Mouse (Mus musculus) large intestine, adult 2 months (tissue): ENCODE measurements around the gene Aldh1b1. TPM values are rescaled to one million over a fixed set of nuclear protein-coding genes. Genes with fewer than 3 reads are reported as not detected.
A peak's percentile ranks its signal among the peaks of the same experiment; 100 is the strongest.

ENCODE experiments used
- DNase-seq: peaks from one replicate; pipeline ENCODE4 v3.0.0-alpha.2; 2012; ENCODE audit warnings: low read depth, low spot score
- WGBS: fragments of 180-500 bp; shearing (Covaris S2); methylation state at CpG from one replicate; pipeline ENCODE4 v1.1.7; 2018; 5-methylcytosine and 5-hydroxymethylcytosine counted together
- polyA plus RNA-seq: library from polyadenylated mRNA; depleted of rRNA; stranded (reverse); fragments of >200 nt; gene quantifications from 2 replicates; pipeline ENCODE4 v1.2.3, GENCODE M21; 2012

Gene Aldh1b1
- polyA plus RNA-seq, 1 experiment: 396 TPM

DNA sequence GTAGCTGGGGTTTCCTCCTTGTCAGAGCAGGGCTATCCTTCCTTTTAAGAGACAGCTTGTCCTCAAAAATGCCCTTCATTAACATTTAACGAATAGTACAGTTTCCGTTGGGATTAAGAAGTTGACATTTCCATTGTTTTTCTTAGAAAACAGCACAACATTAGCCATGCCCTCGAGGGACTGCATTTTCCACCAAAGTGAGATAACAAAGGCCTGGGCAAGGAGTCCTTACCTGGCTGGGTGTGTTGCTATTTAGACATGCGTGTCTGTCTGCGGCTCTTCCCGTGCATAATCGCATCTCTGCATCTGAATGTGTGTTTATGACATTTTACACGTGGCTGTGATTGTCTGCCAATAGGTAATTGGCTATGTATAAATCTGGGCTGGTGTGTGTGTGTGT lies 27.6 kb upstream of the Aldh1b1 start:
- 35% methylated on average over 8 of the region's 8 CpGs for WGBS
- no peak for DNase-seq

DNA sequence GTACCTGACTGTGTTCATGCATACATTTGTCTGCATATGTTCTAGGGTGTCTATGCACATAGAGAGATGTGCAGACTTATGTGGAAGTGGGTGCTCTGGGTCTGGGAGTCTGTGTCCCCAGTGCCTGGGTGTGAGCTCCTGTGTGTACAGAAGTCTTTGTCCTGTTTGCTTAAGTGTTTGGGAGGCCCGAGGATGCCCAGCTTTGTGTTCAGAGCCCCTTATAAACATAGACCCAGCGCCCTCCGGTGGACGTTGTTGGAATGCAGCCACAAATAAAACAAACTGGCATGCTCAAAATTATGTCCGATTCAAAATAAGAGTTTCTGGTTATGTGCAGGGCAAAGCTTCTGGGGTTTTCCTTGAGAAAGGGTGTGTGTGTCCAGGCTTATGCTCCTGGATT lies 27.2 kb upstream of the Aldh1b1 start:
- 2% methylated on average over 5 of the region's 5 CpGs for WGBS
- DNase-seq: no peak

DNA sequence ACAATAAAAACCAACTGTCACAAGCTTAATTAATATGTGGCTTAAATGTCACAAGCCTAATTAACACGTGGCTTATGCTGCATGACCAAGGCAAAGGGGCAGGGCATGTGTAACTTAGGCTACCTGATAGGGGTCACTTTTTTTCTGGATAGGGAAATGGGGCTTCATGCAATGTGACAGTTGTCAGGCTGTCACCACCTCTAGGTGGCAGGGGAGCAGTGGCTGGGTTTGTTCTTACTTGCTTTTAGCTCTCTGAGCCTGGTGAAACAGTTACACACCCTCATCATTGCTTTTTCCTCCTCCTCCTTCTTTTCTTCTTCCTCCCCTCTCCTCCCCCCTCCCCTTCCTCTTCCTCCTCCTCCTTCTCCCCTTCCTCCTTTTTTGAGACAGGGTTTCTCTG lies 15.2 kb upstream of the Aldh1b1 start:
- DNase-seq: no peak
- WGBS: 56% methylated on average over 1 of the region's 1 CpGs

DNA sequence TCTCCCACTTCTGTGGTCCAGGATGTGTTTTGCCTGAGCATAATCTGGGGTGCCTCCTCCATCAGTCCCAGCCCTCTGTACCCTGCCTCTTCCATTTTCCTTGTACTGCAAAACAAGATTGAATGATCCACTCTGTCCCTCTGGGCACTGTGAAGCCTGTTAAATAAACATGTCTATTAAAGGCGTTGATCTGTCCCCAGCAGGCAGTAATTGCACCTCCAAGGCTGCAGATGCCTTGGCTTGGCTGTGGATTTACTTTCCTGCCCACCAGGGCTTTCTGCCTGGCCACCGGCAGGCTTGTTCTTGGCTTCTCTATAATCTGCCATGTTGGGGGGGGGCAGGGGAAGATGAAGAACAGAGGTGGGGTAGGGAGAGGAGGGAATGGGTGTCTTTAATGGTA lies 12.9 kb upstream of the Aldh1b1 start:
- 14% methylated on average over 2 of the region's 2 CpGs for WGBS
- no peak for DNase-seq

DNA sequence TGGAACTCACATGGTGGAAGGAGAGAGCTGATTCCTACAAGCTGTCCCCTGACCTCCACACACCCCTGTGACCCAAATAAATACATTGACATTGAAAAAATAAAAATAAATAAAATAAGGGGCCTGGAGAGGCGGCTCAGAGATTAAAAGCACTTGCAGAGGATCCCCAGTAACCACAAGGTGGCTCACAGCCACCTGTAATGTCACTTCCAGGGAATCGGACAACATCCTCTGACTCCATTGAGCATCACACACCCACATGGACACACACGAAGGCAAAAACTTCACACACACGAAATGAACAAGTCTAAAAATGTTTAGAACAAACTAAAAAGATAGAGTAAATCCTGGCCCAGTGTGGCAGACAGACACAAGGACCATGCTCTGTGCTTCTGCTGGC lies 12.1 kb upstream of the Aldh1b1 start:
- DNase-seq: no peak
- WGBS: 18% methylated on average over 4 of the region's 4 CpGs

DNA sequence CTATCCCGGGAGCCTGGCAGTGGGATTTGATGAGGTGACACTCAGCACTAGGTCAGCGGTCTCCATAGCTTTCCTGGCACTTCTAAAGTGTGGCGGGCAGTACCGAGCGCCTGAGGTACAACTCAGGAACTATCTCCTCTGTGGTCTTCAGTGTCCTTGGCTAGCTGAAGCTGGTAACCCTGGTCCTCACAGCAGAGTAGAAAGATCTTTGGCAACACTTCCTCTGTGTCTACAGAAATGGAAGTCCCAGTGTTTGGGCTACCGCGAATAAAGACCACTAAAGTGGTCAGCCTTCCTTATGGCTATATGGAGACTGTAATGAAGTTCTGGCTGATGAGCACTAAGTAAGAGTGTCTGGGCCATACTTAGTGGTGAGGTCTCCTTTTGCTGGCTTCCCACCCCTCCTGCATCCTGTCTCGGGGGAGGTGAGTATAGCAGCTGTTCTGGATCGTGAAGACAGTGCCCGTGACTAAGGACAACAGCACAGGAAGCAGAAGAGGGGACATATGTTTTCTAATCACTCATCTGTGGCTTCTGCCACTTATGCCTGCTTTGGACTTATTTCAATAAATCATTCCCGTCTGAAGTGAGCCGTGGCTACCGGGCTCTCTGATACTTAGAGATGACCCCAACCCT lies 10.3 kb upstream of the Aldh1b1 start:
- no peak for DNase-seq
- WGBS: 52% methylated on average over 13 of the region's 13 CpGs

DNA sequence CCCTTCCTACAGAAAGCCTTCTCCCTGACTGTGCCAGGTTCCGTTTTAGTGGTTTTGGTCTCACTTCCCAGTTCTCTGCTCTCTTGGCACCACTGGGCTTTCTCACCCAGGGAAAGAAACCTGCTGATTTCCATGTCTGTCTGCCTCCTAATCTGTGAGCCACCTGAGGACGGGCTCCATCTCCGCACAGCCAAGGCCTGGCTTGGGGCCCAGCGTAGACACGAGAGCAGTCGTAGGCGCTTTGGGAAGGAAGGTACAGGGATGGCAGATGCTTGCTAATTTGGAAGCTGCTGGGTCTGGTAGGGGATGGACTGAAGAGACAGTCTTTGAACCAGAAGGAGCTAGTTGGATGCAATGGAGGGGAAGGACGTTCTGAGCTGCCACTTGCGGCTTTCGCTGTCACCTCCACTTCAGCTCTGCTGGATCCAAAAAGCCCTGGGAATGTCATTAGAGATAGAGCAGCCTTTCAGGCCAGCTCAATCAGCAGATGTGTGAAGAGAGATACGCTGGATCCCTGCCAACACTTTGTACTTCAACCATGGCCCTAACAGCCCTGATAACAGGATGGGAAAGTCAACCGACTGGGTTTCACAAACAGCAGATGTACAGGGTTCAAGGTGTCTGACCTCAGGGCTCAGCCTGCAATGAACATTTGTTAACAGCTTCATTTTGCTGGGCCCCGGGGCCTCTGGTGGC lies 9.4 kb upstream of the Aldh1b1 start:
- peak; percentile 64 for DNase-seq
- WGBS: 27% methylated on average over 13 of the region's 13 CpGs

DNA sequence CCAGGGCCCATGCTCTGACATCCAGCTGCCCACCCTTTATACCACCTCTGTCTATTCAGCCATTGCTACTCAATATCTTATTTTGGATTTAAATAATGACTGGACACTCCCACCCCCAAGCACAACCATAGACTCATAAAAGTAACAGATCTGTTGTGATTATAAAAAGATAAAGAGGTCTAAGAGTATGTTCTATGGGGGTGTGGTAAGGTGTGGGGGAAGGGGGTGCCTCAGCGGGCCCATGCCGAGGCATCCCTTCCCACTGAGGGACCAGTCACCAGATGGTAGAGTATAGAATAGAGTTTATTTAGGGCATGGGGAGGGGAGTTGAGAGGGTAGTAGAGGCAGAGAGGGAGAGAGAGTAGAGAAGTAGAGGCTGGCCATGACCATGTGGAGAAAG lies 8.8 kb upstream of the Aldh1b1 start:
- WGBS: 23% methylated on average over 2 of the region's 2 CpGs
- no peak for DNase-seq

DNA sequence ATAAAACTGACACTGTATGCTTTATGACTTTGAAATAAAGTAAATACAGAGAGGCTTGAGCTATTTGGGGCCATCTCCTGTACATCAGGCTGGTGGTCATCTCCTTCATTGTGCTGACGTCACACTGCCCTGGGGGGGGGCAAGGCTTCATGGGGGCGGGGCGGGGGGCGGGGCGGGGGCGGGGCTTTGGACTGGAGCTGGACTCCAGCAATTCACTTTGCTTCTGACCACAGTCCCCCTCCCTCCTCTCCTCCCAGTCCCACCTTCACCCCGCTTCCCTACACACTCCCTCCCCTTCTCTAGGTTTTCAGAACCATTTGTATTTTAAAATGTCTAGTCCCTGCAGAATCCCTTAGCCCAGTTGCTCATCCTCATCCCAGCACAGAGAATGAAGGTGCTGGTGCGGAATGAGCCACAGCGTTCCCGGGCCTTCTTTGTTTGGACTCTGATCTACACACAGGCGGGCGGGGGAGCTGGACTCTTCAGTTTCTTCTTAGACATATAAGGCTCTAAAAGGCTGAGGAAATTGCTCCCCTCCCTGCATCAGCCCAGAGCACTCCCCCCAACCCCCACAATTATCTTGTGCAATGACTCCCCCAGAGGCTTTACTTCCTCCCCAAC lies 3.5 kb upstream of the Aldh1b1 start:
- under 1% methylated on average over 12 of the region's 12 CpGs for WGBS
- DNase-seq: no peak

DNA sequence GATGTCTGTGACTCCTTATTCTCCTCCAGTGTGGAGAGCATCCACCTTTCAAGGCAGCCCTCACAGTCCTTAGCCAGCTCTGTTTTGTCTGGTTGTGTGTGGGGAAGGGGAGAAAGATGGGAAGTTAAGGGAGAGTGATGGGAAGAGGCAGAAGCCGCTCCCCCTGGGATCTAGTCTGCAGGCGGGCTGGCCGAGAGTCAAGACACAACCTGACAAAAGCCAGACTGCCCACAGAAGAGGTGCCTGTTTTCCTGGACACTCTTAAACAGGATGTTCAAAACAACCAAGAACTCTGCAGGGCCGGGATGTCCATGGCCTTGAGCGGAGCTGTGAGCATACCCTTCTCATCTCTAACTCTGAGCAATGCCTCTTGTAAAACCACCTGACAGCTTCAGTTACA lies 2.1 kb upstream of the Aldh1b1 start:
- WGBS: 70% methylated on average over 5 of the region's 5 CpGs
- DNase-seq: no peak

DNA sequence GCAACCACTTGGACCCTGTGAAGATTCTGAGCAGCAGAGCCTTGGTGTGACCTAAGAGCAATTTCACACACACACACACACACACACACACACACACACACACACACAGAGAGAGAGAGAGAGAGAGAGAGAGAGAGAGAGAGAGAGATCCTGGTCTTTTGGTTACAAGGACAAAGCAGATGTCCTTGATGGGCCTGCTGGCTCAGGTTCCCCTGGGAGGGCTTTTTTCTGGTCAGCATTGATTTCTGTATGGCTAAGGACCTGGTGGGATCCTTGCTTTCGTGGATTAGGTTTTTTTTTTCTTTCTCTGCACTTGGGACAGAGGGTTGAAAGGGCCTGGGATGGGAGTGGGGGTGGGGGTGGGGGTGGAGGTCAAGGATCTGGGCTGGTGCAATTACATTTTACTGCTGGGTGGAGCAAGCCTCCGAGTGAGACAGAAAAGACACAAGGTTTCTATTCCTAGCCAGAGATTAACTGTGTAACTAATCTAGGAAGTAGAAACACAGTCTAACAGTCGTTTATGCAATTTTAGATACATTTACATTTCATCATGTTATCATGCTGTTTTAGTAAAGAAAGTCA lies 1.2 kb downstream of the Aldh1b1 start:
- DNase-seq: peak; percentile 67
- 12% methylated on average over 3 of the region's 3 CpGs for WGBS

DNA sequence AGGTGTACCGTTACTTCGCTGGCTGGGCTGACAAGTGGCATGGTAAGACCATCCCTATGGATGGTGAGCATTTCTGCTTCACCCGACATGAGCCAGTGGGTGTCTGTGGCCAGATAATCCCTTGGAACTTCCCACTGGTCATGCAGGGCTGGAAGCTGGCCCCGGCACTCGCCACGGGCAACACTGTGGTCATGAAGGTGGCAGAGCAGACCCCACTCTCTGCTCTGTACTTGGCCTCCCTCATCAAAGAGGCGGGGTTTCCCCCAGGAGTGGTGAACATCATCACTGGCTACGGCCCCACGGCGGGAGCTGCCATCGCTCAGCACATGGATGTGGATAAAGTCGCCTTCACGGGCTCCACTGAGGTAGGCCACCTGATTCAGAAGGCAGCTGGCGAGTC lies 4.1 kb downstream of the Aldh1b1 start:
- no peak for DNase-seq
- 51% methylated on average over 14 of the region's 14 CpGs for WGBS

DNA sequence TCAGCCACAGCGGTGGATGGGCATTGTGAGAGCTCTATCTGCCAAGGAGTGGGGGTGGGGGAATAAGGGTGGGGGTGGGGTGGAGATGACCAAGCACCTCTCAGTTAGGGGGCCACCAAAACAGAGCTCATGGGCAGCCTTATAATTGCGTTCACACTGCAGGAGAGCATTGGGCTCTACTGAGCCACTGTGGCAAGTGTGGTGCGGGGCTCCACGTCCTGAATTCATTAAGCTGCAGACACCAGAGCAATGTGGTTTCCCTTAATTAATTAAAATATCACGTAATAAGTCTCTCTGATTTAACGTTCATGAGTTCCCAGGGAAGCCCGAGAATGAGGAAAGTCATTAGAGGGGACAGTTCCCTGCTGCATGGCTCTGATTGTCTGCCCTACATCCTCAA lies 9.2 kb downstream of the Aldh1b1 start:
- 57% methylated on average over 7 of the region's 7 CpGs for WGBS
- no peak for DNase-seq

DNA sequence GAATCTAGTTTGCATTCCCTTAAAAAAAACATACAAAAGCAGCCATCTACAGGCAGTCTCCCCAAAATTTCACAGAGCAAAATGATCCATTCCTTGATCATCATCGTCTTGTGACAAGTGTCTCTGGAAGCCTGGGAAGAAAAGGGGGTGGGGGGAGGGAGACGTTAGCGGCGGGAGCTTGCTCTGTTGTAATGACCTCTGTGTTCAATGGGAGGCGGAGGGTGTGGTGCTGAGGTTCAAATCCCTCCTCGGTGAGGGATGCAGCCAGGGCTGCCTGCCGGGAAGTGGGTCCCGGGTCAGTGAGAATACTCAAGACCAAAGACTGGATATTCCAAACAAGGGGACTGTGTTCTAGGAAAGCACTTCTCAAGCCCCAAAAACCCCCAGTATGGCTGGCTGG lies 12.4 kb downstream of the Aldh1b1 start:
- no peak for DNase-seq
- 39% methylated on average over 8 of the region's 8 CpGs for WGBS

DNA sequence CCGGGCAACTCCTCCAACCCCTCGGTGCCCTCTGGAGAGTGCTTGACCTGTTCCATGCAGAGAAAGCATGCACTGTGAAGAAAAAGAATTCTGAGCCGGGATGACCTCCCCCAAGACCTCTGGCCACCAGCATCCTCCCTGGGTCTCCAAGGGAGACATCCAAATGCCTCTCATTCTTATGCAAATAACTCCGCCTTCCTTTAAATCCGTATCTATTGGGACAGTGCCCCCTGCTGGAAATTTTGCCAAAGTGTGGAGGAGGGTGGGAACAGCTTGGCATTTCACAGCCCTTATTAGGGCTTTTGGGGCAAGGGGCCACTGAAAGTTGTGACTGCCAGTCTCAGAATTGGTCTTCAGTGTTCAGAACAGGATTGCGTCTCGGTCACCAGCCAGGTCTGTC lies 16.7 kb downstream of the Aldh1b1 start:
- no peak for DNase-seq
- WGBS: 47% methylated on average over 7 of the region's 7 CpGs

DNA sequence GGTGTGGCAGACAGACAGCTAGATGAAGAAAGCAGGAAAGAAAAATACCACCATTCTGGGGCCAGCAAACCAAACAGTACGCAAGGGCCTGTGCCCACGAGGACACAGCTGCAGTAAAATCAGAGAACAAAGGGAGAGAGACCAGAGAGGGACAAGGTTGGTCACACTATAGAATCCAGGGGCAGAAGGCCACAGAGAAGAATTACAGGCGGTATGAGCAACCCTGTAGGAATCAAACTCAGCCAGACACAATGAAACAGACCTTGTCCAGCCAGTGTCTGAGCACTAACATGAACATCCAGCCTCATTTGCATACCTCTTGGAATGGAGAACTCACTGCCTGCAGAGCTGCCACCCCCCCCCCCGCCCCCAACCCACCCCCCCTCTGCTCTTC lies 20.0 kb downstream of the Aldh1b1 start:
- DNase-seq: no peak
- 28% methylated on average over 4 of the region's 4 CpGs for WGBS

DNA sequence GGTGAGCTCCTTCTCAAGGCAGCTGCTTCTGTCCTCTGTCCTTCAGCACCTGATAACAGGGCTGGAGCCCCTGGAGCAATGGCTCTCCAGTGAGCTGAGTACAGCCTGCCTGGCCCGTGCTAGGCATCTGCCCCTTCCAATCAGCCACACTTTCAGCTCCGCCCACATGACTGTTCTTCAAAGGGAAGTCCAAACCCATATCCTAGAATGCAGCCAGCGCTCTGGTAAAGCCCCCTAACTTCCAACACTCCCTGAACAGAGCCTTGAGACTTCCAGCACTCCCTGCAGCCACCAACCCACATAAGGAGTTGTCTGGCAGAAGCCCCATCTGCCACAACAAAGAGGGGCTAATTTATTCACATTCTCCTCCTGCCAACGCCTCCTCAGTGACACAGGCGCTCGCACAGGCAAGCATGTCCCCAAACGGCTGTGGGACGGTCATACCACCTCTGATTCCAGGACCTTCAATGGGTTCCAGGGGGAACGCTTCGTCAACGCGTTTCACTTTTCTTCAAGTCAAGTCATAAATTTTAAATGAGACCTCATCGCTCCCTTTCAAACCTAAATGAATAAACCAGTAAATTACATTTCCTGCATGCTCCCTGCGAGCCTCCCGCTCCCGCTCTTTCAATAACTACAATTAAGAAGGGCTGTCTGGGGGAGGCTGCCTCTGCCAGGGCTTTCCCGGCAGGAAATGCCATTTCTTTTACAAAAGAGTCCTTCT lies 20.5 kb downstream of the Aldh1b1 start:
- no peak for DNase-seq
- under 1% methylated on average over 17 of the region's 17 CpGs for WGBS

DNA sequence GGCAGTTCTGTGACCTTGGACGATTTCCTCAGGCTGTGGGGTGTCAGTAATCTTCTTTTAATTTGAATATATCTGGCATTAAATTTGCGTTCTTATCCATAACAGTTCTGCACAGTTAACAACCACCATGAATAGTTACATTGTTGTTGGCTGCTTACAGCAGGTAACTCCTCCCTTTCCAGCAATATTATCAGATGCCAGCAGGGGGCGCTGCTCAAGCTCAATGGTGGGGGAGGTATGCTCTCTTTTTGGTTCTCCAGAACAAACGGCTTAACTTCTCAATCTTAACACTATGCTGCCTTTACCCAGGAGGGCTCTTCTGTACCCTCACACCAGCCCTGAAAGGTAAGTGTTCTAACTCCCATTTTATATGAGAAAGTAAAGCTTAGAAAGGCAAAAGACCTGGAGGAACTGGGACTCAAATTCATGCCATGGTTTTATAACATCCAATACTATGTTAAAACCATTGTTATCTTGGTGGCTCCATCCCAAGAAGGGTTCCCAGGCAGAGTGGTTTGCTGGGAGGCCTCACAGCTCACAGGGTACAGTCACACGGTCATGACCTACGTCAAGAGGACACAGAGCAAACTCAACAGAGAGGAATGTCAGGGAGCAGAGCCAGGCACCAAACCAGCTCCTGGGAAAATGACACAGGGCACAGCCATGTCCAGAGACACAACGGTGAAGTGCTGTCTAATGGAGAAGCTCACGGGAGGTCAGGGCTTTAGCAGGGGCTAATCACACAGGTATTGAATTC lies 21.4 kb downstream of the Aldh1b1 start:
- 24% methylated on average over 8 of the region's 8 CpGs for WGBS
- DNase-seq: no peak

DNA sequence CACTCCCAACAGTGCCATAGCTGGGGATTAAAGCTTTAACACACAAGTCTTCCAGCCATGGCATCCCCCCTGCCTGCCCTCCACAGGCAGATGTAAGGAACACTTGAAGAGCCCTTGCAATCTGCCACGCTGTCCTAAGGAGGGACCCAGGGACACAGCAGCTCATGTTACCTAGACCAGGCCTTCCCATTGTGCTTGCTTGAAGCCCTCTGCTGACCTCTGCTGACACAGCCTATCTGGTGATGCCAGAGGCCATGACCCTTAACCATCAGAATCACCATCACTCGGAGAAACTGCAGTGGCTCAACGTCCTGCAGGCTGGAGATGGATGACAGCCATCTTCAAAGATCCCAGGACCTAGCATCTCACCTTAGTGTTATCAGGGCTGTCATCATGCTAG lies 23.2 kb downstream of the Aldh1b1 start:
- 79% methylated on average over 3 of the region's 3 CpGs for WGBS
- no peak for DNase-seq
